Mouse (Mus musculus): ENCODE measurements around the gene Slc5a2.

DNA sequence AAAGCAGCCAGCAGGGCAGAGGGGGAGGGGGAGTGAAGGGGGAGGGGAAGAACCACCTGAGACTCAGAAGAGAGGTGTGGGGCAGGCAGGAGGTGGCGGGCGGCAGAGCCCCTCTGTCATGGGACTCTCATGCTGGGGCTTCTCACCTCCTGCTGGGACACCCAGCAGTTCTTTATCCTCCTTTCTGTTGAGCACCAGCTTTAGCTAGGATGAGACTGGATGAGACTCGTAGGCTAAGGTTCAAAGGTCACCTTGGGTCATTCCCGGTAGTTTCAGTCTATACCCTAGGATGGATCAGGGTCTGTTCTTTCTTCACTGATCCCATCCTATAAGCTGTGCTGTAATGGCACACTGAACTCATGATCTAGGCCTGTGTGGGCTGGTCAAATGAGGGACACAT lies 51.6 kb downstream of the Slc5a2 start:
- TF ChIP-seq POLR2A (IDR thresholded peaks at IDR 0.05; ENCODE audit: low read depth, low read length) (no peak), CTCF (IDR thresholded peaks at IDR 0.05; ENCODE audit: borderline replicate concordance, insufficient read depth, low read length) (no peak)
